17 mouse cellular contexts compared by ENCODE assay signal in the genomic region with DNA sequence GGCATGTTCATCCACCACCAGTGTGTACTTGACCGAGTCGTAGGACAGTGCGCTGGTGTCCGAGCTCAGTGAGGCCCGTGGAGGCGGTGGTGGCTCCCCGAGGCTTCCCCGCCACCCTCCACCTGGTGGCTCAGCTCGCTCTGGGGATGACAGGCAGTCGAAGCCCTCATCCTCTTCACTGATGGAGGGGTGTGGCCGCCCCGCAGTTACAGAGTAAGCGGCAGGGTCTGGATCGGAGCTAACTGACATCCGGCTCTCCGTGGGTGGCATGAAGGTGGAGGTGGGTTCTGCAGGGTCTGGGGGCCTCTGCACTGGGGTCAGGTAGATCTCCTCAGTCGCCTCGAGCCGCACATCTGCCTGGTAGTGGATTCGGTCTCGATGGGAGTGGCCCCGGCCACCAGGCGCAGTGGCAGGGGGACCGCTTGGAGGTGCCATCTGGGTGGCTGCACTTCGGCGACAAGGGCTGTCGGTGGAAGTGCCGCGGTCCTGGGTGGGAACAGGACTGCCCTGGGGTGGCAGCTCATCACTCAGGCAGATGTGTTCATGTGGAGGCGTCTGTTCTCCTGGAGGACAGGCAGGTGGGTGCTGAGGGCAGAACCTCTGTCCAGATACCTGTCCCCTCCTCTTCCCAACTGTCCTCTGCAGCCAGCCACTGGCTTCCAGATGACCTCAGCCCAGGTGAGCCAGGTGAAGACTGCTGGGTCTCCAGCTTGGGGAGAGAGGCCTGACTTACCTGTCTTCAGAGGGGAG. TPM values are rescaled to one million over a fixed set of nuclear protein-coding genes. Genes with fewer than 3 reads are reported as not detected.
DNase-seq lines count a peak whose midpoint lies in the region; ATAC-seq and TF ChIP-seq lines count a peak whose summit lies in the region.
"Had no signal": no experiment of that assay in that cellular context is flagged by ENCODE, and none has a peak within 500 bp of the region (broad histone marks: within the 10 kb centered on the region; RNA-seq: fewer than 3 reads in every experiment).

No protein-coding gene starts in this region.

- H3K4me3 ChIP-seq in midbrain, embryonic 13.5 days (replicated peaks), result peak overlapping the region; percentile 85; the same call in 1 of the 2 replicates
- no peak overlapping the region for H3K4me3 ChIP-seq in midbrain, postnatal 0 days (ENCODE audit: low read depth, low read length)
- H3K4me3 ChIP-seq in forebrain, postnatal 0 days (ENCODE audit: low read depth, low read length), result no peak overlapping the region
- H3K4me3 ChIP-seq in neural tube, embryonic 13.5 days, result 0 out of 2 replicates have a peak overlapping the region, but pooled peaks have one; percentile 87
- H3K4me3 ChIP-seq: embryonic facial prominence, embryonic 15.5 days; liver, embryonic 12.5 days had no signal

- no peak overlapping the region for H3K27ac ChIP-seq in midbrain, embryonic 13.5 days
- H3K27ac ChIP-seq in midbrain, postnatal 0 days (ENCODE audit: low read depth, low read length), result no peak overlapping the region
- H3K27ac ChIP-seq in forebrain, postnatal 0 days (ENCODE audit: low read depth, low read length), result no peak overlapping the region
- H3K27ac ChIP-seq in neural tube, embryonic 13.5 days (replicated peaks), result no peak overlapping the region
- H3K27ac ChIP-seq: embryonic facial prominence, embryonic 15.5 days; liver, embryonic 12.5 days; midbrain, embryonic 12.5 days had no signal

- peak overlapping the region; percentile 79; the same call in 1 of the 2 replicates for H3K4me2 ChIP-seq in midbrain, embryonic 13.5 days (replicated peaks)
- H3K4me2 ChIP-seq in midbrain, postnatal 0 days (ENCODE audit: low read depth, low read length, poor library complexity, severe bottlenecking), result no peak overlapping the region
- 0 out of 2 replicates have a peak overlapping the region, but pooled peaks have one; percentile 87 for H3K4me2 ChIP-seq in forebrain, postnatal 0 days (ENCODE audit: low read depth)
- H3K4me2 ChIP-seq in neural tube, embryonic 13.5 days, result peak overlapping the region; percentile 78
- H3K4me2 ChIP-seq: embryonic facial prominence, embryonic 15.5 days; liver, embryonic 12.5 days had no signal

- no peak for ATAC-seq in midbrain, embryonic 13.5 days
- no peak for ATAC-seq in midbrain, postnatal 0 days (ENCODE audit: low FRiP score)
- ATAC-seq in forebrain, postnatal 0 days, result no peak
- ATAC-seq in neural tube, embryonic 13.5 days (ENCODE audit: low read depth), result no peak
- ATAC-seq: inflammation-experienced regulatory T-cells, adult 6 months; liver, embryonic 12.5 days had no signal

- 93% methylated on average over 30 of the region's 30 CpGs for WGBS in midbrain, embryonic 13.5 days
- 93% methylated on average over 30 of the region's 30 CpGs for WGBS in midbrain, postnatal 0 days
- WGBS in forebrain, postnatal 0 days, result 89% methylated on average over 30 of the region's 30 CpGs
- WGBS in neural tube, embryonic 13.5 days, result 92% methylated on average over 30 of the region's 30 CpGs

- peaks cover 58% of the 10 kb centered on the region for H3K36me3 ChIP-seq in midbrain, embryonic 13.5 days
- peaks cover 56% of the 10 kb centered on the region for H3K36me3 ChIP-seq in midbrain, postnatal 0 days (ENCODE audit: insufficient read depth, low read length)
- peaks cover 54% of the 10 kb centered on the region for H3K36me3 ChIP-seq in forebrain, postnatal 0 days (ENCODE audit: insufficient read depth)
- peaks cover 57% of the 10 kb centered on the region for H3K36me3 ChIP-seq in neural tube, embryonic 13.5 days

- H3K4me1 ChIP-seq in midbrain, embryonic 13.5 days (replicated peaks), result peaks cover 54% of the 10 kb centered on the region
- peaks cover 12% of the 10 kb centered on the region for H3K4me1 ChIP-seq in midbrain, postnatal 0 days (ENCODE audit: insufficient read depth, low read length)
- H3K4me1 ChIP-seq in forebrain, postnatal 0 days (ENCODE audit: insufficient read depth), result peaks cover 19% of the 10 kb centered on the region
- H3K4me1 ChIP-seq in neural tube, embryonic 13.5 days (replicated peaks), result peaks cover 58% of the 10 kb centered on the region

- DNase-seq in cerebellum, adult 9-11 months, result peak; percentile 55
- no peak for DNase-seq in cerebellum, adult 8-10 months
- no peak for DNase-seq in midbrain, postnatal 0 days (ENCODE audit: low spot score)
- DNase-seq in forebrain, postnatal 0 days, result no peak
- no peak for DNase-seq in gastrocnemius, adult 8-10 months (ENCODE audit: low spot score in 2 of 2)
- no peak for DNase-seq in kidney, adult 9 months
- DNase-seq: adrenal gland, postnatal 10 days; gastrocnemius, postnatal 10 days; lung, embryonic 14.5 days; lung, postnatal 4 days had no signal

- TF ChIP-seq CTCF in midbrain, postnatal 0 days (IDR thresholded peaks at IDR 0.05), result no peak
- no peak for TF ChIP-seq CTCF in forebrain, postnatal 0 days (IDR thresholded peaks at IDR 0.05; ENCODE audit: low read depth)

- H3K9me3 ChIP-seq in midbrain, embryonic 13.5 days, result no peaks in the 10 kb centered on the region
- no peaks in the 10 kb centered on the region for H3K9me3 ChIP-seq in midbrain, postnatal 0 days (ENCODE audit: low read length)
- H3K9me3 ChIP-seq in forebrain, postnatal 0 days (ENCODE audit: low read length), result no peaks in the 10 kb centered on the region
- no peaks in the 10 kb centered on the region for H3K9me3 ChIP-seq in neural tube, embryonic 13.5 days
- H3K9me3 ChIP-seq: embryonic facial prominence, embryonic 15.5 days; liver, embryonic 12.5 days; midbrain, embryonic 12.5 days had no signal

- H3K9ac ChIP-seq in midbrain, embryonic 13.5 days (replicated peaks), result peak overlapping the region; percentile 93
- no peak overlapping the region; the same call in 1 of the 2 replicates for H3K9ac ChIP-seq in midbrain, postnatal 0 days (replicated peaks; ENCODE audit: low read length, poor library complexity, severe bottlenecking)
- no peak overlapping the region for H3K9ac ChIP-seq in forebrain, postnatal 0 days
- H3K9ac ChIP-seq in neural tube, embryonic 13.5 days, result peak overlapping the region; percentile 95
- H3K9ac ChIP-seq: embryonic facial prominence, embryonic 15.5 days; liver, embryonic 12.5 days; lung, embryonic 14.5 days had no signal

- no peaks in the 10 kb centered on the region for H3K27me3 ChIP-seq in midbrain, embryonic 13.5 days
- H3K27me3 ChIP-seq in midbrain, postnatal 0 days (ENCODE audit: insufficient read depth, low read length), result no peaks in the 10 kb centered on the region
- H3K27me3 ChIP-seq in forebrain, postnatal 0 days (ENCODE audit: insufficient read depth, low read length), result no peaks in the 10 kb centered on the region
- H3K27me3 ChIP-seq in neural tube, embryonic 13.5 days, result no peaks in the 10 kb centered on the region
- H3K27me3 ChIP-seq: CH12.LX; embryonic facial prominence, embryonic 15.5 days; midbrain, embryonic 12.5 days had no signal

RNA-seq across cellular contexts. Expression of a gene that starts 4.7 kb away (rescaled TPM):
- 8.0 and 8.9 TPM in 2 replicates for polyA plus RNA-seq in midbrain, embryonic 13.5 days (2015; fragmentation: Nextera tagmentation; extraction: Ambion mirVana)
- 0.76 and 8.6 TPM in 2 replicates for total RNA-seq in midbrain, postnatal 0 days (2014; rRNA removed)
- 3.1 and 4.7 TPM in 2 replicates for polyA plus RNA-seq in midbrain, postnatal 0 days (2015; fragmentation: Nextera tagmentation; extraction: Ambion mirVana)
- 2.3 and 2.6 TPM in 2 replicates for total RNA-seq in forebrain, postnatal 0 days (2014; rRNA removed)
- polyA plus RNA-seq in forebrain, postnatal 0 days (2015; fragmentation: Nextera tagmentation; extraction: Ambion mirVana), result 2.4 and 3.1 TPM in 2 replicates
- polyA plus RNA-seq in neural tube, embryonic 13.5 days (2015; fragmentation: Nextera tagmentation; extraction: Ambion mirVana), result 6.4 TPM in 2 replicates
- total RNA-seq in gastrocnemius, adult 8-10 months (2022), result 1 to 10 TPM in 2 of 4 experiments, under 1 TPM in 2; 0.24 to 1.3 (median 1.0) TPM

RNA-seq across cellular contexts. Expression of a gene that starts 12.3 kb away (rescaled TPM):
- polyA plus RNA-seq in midbrain, embryonic 13.5 days (2015; fragmentation: Nextera tagmentation; extraction: Ambion mirVana), result 1.5 and 2.5 TPM in 2 replicates
- total RNA-seq in midbrain, postnatal 0 days (2014; rRNA removed), result 1.4 TPM in 2 replicates
- 1.5 and 1.6 TPM in 2 replicates for polyA plus RNA-seq in midbrain, postnatal 0 days (2015; fragmentation: Nextera tagmentation; extraction: Ambion mirVana)
- 0.10 and 1.8 TPM in 2 replicates for total RNA-seq in forebrain, postnatal 0 days (2014; rRNA removed)
- polyA plus RNA-seq in forebrain, postnatal 0 days (2015; fragmentation: Nextera tagmentation; extraction: Ambion mirVana), result 1.1 and 1.5 TPM in 2 replicates
- 0.74 and 1.4 TPM in 2 replicates for polyA plus RNA-seq in neural tube, embryonic 13.5 days (2015; fragmentation: Nextera tagmentation; extraction: Ambion mirVana)
- total RNA-seq in gastrocnemius, adult 8-10 months (2022), result under 1 TPM in 2 of 4 experiments, not detected in 2; 0.65 to 0.99 TPM

RNA-seq across cellular contexts. Expression of a gene that starts 12.5 kb away (rescaled TPM):
- 32.8 and 36.0 TPM in 2 replicates for polyA plus RNA-seq in midbrain, embryonic 13.5 days (2015; fragmentation: Nextera tagmentation; extraction: Ambion mirVana)
- total RNA-seq in midbrain, postnatal 0 days (2014; rRNA removed), result 23.6 and 31.8 TPM in 2 replicates
- 43.4 and 51.5 TPM in 2 replicates for polyA plus RNA-seq in midbrain, postnatal 0 days (2015; fragmentation: Nextera tagmentation; extraction: Ambion mirVana)
- total RNA-seq in forebrain, postnatal 0 days (2014; rRNA removed), result 33.5 and 41.1 TPM in 2 replicates
- 53.2 and 53.7 TPM in 2 replicates for polyA plus RNA-seq in forebrain, postnatal 0 days (2015; fragmentation: Nextera tagmentation; extraction: Ambion mirVana)
- 31.6 and 35.0 TPM in 2 replicates for polyA plus RNA-seq in neural tube, embryonic 13.5 days (2015; fragmentation: Nextera tagmentation; extraction: Ambion mirVana)
- total RNA-seq in gastrocnemius, adult 8-10 months (2022), result 10 to 100 TPM; 17.0 to 19.5 (median 17.7) TPM

RNA-seq across cellular contexts. Expression of a gene that starts 14.1 kb away (rescaled TPM):
- 86.9 and 111 TPM in 2 replicates for polyA plus RNA-seq in midbrain, embryonic 13.5 days (2015; fragmentation: Nextera tagmentation; extraction: Ambion mirVana)
- total RNA-seq in midbrain, postnatal 0 days (2014; rRNA removed), result 286 and 357 TPM in 2 replicates
- 176 and 178 TPM in 2 replicates for polyA plus RNA-seq in midbrain, postnatal 0 days (2015; fragmentation: Nextera tagmentation; extraction: Ambion mirVana)
- 223 and 225 TPM in 2 replicates for total RNA-seq in forebrain, postnatal 0 days (2014; rRNA removed)
- polyA plus RNA-seq in forebrain, postnatal 0 days (2015; fragmentation: Nextera tagmentation; extraction: Ambion mirVana), result 129 and 150 TPM in 2 replicates
- polyA plus RNA-seq in neural tube, embryonic 13.5 days (2015; fragmentation: Nextera tagmentation; extraction: Ambion mirVana), result 138 and 152 TPM in 2 replicates
- 1 to 10 TPM; 1.7 to 2.5 (median 2.3) TPM for total RNA-seq in gastrocnemius, adult 8-10 months (2022)

RNA-seq across cellular contexts. Expression of a gene that starts 46.8 kb away (rescaled TPM):
- 35.8 and 36.2 TPM in 2 replicates for polyA plus RNA-seq in midbrain, embryonic 13.5 days (2015; fragmentation: Nextera tagmentation; extraction: Ambion mirVana)
- total RNA-seq in midbrain, postnatal 0 days (2014; rRNA removed), result 41.9 and 48.4 TPM in 2 replicates
- 50.6 and 55.2 TPM in 2 replicates for polyA plus RNA-seq in midbrain, postnatal 0 days (2015; fragmentation: Nextera tagmentation; extraction: Ambion mirVana)
- 26.5 and 36.7 TPM in 2 replicates for total RNA-seq in forebrain, postnatal 0 days (2014; rRNA removed)
- polyA plus RNA-seq in forebrain, postnatal 0 days (2015; fragmentation: Nextera tagmentation; extraction: Ambion mirVana), result 28.5 and 43.2 TPM in 2 replicates
- polyA plus RNA-seq in neural tube, embryonic 13.5 days (2015; fragmentation: Nextera tagmentation; extraction: Ambion mirVana), result 35.9 and 37.7 TPM in 2 replicates
- 10 to 100 TPM; 27.5 to 34.6 (median 31.3) TPM for total RNA-seq in gastrocnemius, adult 8-10 months (2022)

Comparison
In these comparisons a context has a peak if more than half of its experiments do, and no peak if none do; other contexts are left out.
1. H3K4me3 ChIP-seq: peak in midbrain, embryonic 13.5 days (single experiment) and neural tube, embryonic 13.5 days (single experiment); none in midbrain, postnatal 0 days (single experiment) and forebrain, postnatal 0 days (single experiment).
2. H3K9ac ChIP-seq: peak in midbrain, embryonic 13.5 days (single experiment) and neural tube, embryonic 13.5 days (single experiment); none in midbrain, postnatal 0 days (single experiment) and forebrain, postnatal 0 days (single experiment).